Mouse (Mus musculus): ENCODE measurements around the gene Gsg1l.

Gsg1l gene

DNA sequence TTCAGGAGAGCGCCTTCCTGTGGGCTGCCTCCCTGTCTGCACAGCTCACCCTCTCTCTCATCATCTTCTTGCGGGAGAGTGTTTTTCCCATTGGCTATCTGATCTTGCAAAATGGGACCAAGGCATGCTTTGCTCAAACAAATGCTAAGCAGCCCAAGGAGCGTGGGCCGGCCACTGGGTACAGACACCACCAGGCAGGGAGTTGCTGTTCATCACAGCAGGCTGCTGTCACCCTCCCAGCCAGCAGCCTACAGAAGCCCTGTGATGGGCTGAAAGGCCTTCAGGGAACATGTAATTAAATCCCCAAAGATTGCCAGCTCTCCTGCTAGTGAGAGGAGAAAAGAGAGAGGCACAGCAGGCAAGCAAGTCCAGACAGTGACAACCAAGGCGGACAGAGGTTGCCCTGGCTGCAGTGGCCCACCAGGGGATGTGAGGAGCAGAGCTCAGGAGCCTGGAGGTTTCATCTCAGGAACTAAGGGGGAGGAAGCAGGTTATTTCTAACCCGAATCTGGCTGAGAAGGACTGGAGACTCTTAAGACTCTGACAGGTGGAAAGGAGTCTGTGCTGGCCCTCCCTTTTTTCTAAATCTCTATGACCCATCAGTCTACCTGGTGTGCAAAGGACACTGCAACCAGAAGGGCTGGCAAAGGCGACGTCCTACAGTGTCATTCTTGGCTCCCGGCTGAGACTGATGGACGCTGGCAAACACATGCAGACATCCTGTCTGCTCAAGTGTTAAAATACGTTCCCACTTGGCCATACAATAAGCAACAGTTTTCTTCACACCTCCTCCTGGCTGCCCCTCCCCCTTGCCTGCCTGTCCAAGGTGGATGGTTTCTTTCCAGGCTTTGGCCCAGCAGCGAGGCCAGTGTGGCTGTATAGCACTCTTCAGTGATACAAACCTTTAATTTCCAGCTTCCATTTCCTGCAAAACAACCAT is 98.0 kb downstream of the Gsg1l start:
- DNase-seq (ENCODE audit: low spot score in 2 of 2), result no peak

DNA sequence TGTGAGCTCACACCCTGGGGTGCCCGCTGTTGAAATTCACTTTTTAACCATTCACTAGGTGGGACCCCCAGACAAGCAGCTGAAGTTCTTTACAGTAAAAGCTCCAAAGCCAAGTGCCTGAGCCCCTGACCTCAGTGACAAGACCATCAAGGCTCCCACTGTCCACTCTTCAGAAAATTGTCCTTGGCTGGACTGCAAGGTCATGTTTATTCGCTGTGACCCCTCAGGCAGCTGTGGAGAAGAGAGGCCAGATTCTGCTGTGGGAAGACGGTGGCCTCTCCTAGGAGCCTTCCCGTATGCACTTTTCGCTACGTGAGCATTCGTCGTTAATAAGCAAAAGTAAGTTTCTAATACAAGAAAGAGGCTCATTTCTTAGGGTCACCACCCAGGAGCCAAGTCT is 102.6 kb downstream of the Gsg1l start:
- DNase-seq (ENCODE audit: low spot score in 2 of 2), result no peak

DNA sequence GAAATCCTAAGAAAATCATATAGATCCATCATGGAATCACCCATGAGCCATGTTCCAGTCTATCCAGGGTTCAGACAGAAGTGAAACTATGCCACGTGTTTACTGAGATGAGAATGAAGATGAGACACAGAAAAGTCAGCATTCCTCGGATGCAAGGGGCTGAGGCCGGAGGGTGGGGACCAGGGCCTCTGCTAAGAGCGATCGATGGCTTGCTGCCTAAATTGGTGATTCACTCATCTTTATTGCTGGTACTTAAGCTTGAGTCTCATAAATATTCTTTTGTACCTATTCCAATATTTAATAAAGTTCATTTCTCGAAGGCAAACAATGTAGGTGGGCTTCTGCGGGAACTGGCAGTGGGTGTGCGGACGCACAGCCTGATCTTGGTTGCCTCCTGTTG is 105.5 kb downstream of the Gsg1l start:
- DNase-seq (ENCODE audit: low spot score in 2 of 2), result no peak

- DNase-seq (ENCODE audit: low spot score in 2 of 2), result no peak
These were observed 106.8 kb downstream of the Gsg1l start for GRCm38 (mm10) chr7:125975414-125975813.

DNA sequence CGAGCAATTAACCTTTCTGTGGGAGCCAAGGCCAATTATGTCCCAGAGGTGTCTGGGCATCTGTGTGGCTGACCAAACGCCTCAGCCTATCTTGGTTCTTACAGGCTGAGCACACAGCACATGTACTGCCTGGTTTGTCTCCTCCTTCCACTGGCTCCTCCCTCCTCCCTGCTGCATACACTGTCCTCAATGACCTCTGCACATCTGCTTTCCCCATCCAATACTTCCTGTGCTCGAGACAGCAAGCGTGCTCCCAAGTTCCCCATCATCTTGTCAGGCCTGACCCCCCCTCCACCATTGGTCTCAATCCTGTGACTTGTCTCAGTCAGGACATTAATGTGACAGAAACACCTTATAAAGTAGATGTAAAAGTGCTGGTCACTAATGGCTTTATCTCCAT is 108.3 kb downstream of the Gsg1l start:
- DNase-seq (ENCODE audit: low spot score in 2 of 2), result no peak

DNA sequence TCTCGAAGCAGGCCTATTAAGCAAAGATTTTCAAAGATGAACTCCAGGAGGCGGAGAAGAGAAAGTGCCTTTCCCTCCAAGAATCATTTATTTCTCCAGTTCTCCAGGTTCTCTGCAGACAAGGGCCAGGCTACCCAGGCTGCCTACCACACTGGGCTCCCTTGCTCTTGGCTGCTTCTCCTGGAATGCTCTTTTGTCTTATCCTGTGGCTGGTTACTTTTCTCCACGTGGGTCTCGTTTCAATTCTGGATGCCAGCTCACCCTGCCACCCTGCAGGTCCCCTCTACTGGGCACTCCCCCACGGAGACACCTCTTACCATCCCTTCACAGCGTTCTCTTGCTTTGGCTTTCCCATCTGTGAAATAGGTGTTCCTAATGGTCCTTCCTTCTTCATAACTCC is 109.4 kb downstream of the Gsg1l start:
- DNase-seq (ENCODE audit: low spot score in 2 of 2), result peak; percentile 26 to 29

DNA sequence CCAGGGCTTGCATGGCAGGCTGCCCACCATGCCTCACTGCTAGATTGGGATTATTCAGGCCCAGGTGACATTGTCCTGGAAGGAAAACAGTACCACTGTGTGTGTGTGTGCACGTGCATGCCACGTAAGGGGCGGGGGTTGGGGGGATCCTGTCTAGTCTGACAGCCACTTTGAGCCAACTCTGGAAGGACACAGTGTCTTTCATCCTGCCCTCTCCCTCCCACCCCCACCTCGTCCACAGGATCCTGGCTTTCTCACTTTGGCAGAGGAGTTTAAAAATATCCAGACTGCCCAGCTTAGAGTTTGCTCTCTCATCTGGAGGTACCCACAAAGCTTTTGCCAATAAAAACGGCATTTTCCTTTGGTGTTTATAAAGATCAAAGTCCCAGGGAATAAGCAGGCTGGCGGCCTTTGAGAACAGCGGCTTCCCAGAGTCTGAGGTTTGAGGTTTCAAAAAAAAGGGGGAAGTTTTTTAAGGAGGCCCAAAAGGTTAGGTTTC is 110.0 kb downstream of the Gsg1l start:
- peak in 1 of 2 experiments; percentile 19 for DNase-seq (ENCODE audit: low spot score in 2 of 2)

GRCm38 (mm10) chr7:125969076-125969475 is 113.1 kb downstream of the Gsg1l start:
- DNase-seq (ENCODE audit: low spot score in 2 of 2), result no peak

DNA sequence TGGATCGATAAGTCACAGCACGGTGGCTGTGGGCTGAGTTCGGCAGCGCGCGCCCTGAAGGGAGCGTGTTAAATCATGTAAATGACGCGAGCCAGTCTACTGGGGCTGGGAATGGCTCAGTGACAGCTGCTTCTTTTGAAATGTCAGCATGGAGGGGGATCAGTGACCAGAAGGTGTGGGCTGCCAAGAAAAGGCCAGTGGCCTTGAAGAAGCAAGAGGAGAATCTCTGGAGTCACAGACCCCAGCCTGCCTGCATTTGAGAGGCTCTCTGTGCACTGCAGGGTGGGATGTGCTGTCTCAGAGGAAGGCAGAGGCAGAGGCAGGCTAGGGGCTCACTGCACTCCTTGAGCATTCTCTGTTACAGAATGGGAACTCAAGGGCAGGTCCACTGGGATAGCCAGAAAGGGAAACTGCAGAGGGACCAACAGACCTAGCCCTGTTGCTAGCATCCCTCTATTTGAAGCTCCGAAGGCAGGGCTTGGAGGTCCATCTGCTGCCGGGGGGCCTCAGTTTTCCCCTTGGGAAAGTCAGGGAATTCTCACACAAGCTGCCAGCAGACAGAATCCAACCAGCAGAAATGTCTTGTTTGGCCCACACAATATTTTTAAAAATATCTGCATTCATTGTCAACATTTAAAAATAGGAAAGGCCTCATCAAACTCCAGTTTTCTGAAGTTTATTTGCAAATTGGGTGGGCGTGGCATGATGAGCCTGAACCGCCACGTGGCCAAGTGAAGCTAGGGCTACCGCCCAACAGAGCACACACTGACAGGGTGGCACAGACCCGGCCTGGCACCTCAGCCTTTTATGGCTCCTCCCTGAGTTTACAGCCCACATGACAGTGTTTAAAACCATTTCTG is 115.6 kb downstream of the Gsg1l start:
- peak; percentile 32 to 44 for DNase-seq (ENCODE audit: low spot score in 2 of 2)

GRCm38 (mm10) chr7:125964087-125964607 is 118.1 kb downstream of the Gsg1l start:
- DNase-seq (ENCODE audit: low spot score in 2 of 2), result no peak

DNA sequence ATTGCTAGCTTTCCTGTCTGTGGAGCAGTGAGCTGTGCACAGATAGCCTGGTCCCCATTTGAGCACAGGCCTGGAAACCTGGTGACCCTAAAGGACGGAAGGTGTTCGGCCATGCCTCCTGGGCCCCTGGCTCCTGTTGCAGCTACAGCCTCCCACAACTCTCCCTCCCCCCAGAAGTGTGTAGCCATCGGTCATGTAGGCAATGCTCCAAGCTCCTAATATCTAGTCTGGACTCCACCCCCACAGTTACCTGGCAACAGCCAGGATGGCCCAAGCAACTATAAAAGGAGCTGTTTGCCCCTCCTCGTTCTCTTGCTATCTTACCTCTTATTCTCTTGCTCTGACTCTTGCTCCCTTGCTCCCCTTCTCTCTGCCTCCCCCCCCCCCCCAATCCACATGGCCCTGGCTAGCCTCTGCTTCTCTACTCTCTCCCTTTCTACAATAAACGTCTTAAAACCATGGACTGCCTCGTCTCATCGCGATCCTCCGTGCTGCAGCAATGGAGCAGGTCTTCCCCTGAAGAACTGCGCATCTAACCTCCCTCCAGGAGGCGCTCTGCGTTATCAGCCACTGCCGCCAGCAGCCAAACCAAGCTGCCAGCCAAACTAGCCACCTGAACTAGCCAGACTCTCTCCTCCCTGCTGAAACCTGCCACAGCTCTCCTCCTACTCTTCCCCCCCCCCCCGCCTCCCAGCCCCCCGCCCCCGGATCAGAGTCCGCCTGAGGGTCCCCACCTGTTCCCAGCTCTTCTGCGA is 122.7 kb downstream of the Gsg1l start:
- no peak for DNase-seq (ENCODE audit: low spot score in 2 of 2)

GRCm38 (mm10) chr7:125958856-125959255 is 123.4 kb downstream of the Gsg1l start:
- no peak for DNase-seq (ENCODE audit: low spot score in 2 of 2)

- DNase-seq (ENCODE audit: low spot score in 2 of 2), result no peak
These were observed 127.2 kb downstream of the Gsg1l start for GRCm38 (mm10) chr7:125954994-125955393.

- DNase-seq (ENCODE audit: low spot score in 2 of 2), result no peak
These were observed 127.8 kb downstream of the Gsg1l start for GRCm38 (mm10) chr7:125954356-125954878.

GRCm38 (mm10) chr7:125953844-125954243 is 128.4 kb downstream of the Gsg1l start:
- DNase-seq (ENCODE audit: low spot score in 2 of 2), result no peak

GRCm38 (mm10) chr7:125951911-125952310 is 130.3 kb downstream of the Gsg1l start:
- no peak for DNase-seq (ENCODE audit: low spot score in 2 of 2)

- no peak for DNase-seq (ENCODE audit: low spot score in 2 of 2)
These were observed 133.2 kb downstream of the Gsg1l start for GRCm38 (mm10) chr7:125948973-125949372.

DNA sequence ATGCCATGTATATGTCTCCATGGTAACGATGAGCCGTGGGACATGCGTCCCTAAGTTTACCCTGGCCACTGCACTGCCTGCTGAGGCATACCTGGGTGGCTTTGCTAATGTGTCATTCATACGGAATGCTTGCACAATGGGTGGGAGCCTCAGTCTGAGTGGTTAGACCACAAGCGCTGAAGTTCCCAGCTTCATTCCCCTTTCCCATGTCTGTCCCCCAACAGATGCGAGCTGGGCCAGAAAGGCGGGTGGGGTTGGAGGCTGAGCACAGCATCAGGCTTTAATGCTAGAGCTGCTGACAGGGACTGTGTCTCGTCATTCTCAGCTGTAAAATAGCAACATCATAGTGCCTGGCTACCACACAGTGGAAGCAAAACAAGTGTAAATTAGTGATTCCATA is 136.3 kb downstream of the Gsg1l start:
- DNase-seq (ENCODE audit: low spot score in 2 of 2), result no peak

DNA sequence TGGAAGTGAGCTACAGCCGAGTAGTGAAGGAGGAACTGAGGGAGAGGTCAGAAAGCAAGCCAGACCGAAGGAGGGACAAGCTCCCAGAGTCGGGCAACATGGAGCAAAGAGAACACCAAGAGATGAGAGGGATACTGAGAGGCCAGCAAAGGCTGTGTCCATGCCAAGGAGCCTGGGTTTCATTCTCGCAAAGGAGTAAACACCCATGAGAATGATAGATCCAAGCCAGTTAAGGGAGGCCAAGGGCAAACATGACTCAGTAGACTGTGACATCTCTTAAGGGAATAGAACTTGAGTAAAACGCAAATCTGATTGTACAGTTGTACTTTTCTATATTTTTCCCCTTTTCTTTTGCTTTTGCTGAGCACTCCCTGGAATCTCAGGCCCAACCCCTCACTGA is 137.6 kb downstream of the Gsg1l start:
- DNase-seq (ENCODE audit: low spot score in 2 of 2), result no peak

- DNase-seq (ENCODE audit: low spot score in 2 of 2), result no peak
These were observed 138.7 kb downstream of the Gsg1l start for GRCm38 (mm10) chr7:125943511-125943910.

Data from heart, adult 9 months (tissue).